Mouse (Mus musculus) bone marrow macrophage, adult 2 months (primary cell): Measurements from ENCODE around the gene Lsr. TPM values are rescaled to one million over a fixed set of nuclear protein-coding genes. Genes with fewer than 3 reads are reported as not detected.
A peak's percentile ranks its signal among the peaks of the same experiment; 100 is the strongest.

Experiments used
- H3K27ac ChIP-seq: 2 replicates; pipeline ENCODE4 v1.5.1; 2012; ENCODE audit warnings: low read depth, low read length; ENCODE audit not compliant: insufficient read depth
- H3K4me1 ChIP-seq: 2 replicates; pipeline ENCODE4 v1.6.1; 2012; ENCODE audit warnings: low read length; ENCODE audit not compliant: control insufficient read depth, insufficient read depth
- H3K4me3 ChIP-seq: 2 replicates; pipeline ENCODE4 v1.5.1; 2012; ENCODE audit warnings: mild to moderate bottlenecking, low read length, moderate library complexity; ENCODE audit not compliant: insufficient read depth
- CTCF ChIP-seq: IDR thresholded peaks from 2 replicates; pipeline ENCODE4 v1.5.1; 2012; ENCODE audit warnings: low read depth, mild to moderate bottlenecking, low read length, moderate library complexity
- POLR2A ChIP-seq: IDR thresholded peaks from 2 replicates; pipeline ENCODE4 v1.6.1; 2012; ENCODE audit warnings: mild to moderate bottlenecking, low read depth, low read length, borderline replicate concordance
- polyA plus RNA-seq: library from polyadenylated mRNA; stranded (reverse); fragments of >200 nt; gene quantifications from 2 replicates; pipeline ENCODE4 v1.2.4, GENCODE M21; 2012; ENCODE audit not compliant: missing spikeins, insufficient read depth, insufficient read length

Gene Lsr
- polyA plus RNA-seq, 1 experiment, result 29.2 TPM

DNA sequence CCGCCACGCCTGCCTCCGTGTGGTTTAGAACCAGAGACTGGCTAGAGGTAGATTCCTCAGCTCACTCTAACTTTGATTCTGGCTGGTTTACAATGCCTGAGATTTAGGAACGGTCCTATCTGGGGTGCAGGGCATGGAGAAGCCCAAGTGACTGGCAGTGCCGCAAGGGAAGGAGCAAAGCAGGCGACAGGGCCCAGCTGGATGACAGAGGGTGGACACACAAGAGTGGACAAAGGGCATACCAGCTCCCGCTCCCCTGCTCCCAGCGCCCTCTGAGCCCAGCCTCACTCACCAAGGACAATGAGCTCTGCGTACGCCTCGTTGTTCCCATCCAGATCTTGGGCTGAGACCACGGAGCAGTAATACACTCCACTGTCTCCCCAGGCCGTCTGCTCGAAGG lies 7.6 kb downstream of the Lsr start:
- TF ChIP-seq POLR2A, result no peak
- no peak for TF ChIP-seq CTCF
- peaks cover 6% of the 10 kb centered on the region; the same call in 1 of the 2 replicates for H3K4me1 ChIP-seq
- H3K27ac ChIP-seq, result no peak overlapping the region
- no peak overlapping the region for H3K4me3 ChIP-seq

DNA sequence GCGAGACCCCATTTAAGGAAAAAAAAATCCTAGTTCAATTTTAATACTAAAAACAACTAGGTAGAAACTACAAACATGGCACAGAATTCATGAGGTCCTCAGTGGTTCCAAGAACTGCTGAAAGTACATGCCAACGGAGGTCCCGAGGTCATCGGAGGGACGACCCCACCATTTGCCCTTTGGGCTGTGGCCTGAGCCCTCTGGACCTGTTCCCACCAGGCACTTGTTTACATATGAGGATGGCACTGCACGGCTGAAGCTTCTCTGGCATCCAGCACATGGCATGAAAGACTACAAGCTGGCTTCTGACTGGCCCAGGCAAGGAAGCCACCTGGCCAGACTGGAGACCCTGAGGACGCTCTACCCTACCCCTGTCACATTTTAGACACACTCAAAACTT lies 8.9 kb downstream of the Lsr start:
- Histone ChIP-seq H3K27ac (no peak overlapping the region), H3K4me3 (no peak overlapping the region), H3K4me1 (peaks cover 6% of the 10 kb centered on the region; the same call in 1 of the 2 replicates)
- TF ChIP-seq POLR2A (no peak), CTCF (no peak)

DNA sequence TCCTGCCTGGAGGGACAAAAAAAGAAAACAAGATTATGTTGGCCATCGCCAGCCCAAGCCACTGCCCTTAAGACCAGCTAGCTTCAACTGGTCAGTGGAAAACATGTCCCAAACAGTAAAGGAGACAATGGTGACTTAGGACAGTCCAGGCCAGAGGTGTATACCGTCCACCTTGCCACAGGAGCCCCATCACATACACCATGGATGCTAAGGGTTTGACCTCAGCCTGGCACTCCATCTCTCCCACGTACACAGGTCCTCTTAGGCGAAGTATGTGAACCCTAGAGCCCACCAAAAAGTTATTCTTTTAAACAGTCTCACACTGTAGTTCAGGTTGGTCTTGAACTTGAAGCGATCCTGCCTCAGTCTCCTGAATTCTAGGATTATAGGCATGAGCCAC lies 10.4 kb downstream of the Lsr start:
- no peak for TF ChIP-seq CTCF
- TF ChIP-seq POLR2A, result no peak
- Histone ChIP-seq H3K27ac (no peak overlapping the region), H3K4me1 (peaks cover 12% of the 10 kb centered on the region; the same call in 1 of the 2 replicates), H3K4me3 (no peak overlapping the region)

DNA sequence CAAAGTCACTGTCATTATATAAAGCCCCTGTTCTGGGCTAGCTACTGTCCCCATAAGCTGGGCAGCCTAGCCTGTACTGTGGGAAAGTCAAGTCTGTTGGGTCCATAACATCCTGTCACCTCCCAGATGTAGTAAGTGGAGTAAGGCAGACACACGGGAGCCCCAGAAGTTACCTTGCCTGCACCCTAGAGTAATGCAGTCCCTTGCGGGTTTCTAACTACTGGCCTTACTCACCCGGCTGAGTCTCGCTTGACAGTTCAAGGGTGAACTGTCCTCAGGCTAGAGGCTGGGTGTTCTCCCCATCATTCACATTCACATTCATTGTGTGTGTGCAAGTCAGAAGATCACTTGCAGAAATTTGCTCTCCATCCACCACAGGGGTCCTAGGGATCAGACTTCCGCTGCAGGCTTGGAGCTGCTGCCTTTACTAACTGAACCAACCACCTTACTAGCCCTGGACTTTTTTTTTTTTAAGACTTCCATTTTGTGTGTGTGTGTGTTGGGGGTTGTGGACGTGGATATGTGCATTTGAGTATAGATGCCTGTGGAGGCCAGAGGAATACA lies 13.4 kb downstream of the Lsr start:
- Histone ChIP-seq H3K4me3 (no peak overlapping the region), H3K27ac (no peak overlapping the region), H3K4me1 (peaks cover 13% of the 10 kb centered on the region)
- TF ChIP-seq POLR2A, result no peak

DNA sequence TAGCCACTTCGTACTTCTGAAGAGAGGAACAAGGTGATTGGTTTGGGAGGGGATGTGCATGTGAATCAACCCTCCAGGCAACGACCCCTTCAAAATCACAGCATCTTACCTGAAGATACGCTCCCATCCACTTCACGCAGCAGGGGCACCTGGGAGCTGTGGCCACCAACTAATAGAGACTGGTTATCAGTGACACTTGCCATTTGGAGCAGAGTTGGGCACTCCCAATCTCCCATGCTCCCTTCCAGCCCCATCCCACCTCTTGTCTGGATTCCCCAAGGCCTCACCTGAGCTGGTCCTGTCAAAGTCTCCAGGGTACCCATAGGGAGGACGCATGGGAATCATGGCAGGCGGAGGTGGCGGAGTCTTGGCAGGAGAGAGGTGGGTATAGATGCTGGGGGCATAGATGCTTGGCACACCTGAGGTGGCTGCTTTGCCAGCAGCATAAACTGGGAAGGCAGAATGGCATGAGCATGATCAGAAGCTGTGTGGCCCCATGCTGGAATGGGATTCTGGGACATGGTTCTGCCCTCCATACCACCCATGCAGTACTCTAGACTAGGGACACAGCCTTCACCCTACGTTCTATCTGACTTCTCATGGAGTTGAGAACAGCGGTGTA lies 14.3 kb downstream of the Lsr start:
- H3K27ac ChIP-seq, result no peak overlapping the region
- no peak overlapping the region for H3K4me3 ChIP-seq
- H3K4me1 ChIP-seq, result peaks cover 22% of the 10 kb centered on the region
- TF ChIP-seq CTCF (no peak), POLR2A (no peak)

DNA sequence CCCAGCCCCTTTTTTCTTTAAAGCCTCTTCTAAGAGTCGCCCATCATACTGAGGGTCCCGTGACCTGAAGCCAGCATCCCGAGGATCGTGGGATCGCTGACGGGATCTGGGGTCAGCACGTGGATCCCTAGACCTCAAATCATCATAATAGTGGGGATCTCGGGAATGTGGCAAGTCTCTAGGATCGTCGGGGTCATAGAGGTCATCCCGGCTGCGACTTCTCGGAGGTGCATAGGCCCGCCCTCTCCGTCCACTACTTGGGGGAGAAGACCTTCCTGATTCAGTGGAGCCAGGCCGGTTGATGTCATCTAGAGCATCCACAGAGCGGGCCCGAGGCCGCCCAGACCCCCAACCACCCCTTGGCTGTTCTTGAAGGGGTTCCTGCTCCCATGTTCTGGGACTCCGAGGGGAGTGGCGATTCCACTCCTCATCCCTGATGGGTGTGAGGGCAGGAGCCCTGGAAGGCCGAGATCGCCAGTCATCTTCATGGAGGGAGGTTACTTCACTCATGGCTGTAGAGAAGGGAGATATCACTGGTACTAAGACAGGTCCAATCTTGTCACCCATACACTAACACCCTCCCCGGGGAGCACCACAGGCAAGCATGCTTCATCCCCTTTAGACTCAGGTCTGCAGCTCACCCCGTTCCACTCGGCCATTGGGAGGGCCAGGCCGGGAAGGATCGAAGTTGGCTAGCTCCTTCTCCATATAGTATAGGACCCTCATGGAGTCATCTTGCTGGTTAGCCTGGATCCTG lies 15.0 kb downstream of the Lsr start:
- no peak overlapping the region for H3K27ac ChIP-seq
- H3K4me3 ChIP-seq, result peak overlapping the region; percentile 89
- no peak for TF ChIP-seq CTCF
- TF ChIP-seq POLR2A, result no peak
- peaks cover 26% of the 10 kb centered on the region for H3K4me1 ChIP-seq

DNA sequence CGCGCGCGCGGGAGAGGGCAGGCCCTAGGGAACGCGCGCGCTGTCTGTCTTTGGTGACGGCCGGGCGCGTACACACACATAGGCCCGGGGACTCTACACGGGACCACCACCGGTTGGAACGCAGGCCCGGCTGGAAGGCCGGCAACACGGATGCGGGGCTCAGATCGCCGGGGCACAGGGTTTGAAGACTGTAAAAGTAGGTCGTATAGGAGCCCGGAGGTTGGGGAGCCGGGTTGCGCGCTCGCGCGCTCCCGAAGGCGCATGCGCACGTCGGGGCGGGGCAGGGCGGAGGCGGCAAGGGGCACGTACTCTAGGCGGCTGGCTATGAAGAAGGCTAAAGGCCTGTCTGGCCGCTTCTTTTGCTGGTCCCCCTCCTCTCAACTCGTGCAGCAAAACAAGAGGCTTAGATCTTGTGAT lies 15.9 kb downstream of the Lsr start:
- H3K4me3 ChIP-seq, result peak overlapping the region; percentile 89
- H3K27ac ChIP-seq, result peak overlapping the region; percentile 91
- no peak for TF ChIP-seq POLR2A
- TF ChIP-seq CTCF, result no peak
- peaks cover 32% of the 10 kb centered on the region for H3K4me1 ChIP-seq

DNA sequence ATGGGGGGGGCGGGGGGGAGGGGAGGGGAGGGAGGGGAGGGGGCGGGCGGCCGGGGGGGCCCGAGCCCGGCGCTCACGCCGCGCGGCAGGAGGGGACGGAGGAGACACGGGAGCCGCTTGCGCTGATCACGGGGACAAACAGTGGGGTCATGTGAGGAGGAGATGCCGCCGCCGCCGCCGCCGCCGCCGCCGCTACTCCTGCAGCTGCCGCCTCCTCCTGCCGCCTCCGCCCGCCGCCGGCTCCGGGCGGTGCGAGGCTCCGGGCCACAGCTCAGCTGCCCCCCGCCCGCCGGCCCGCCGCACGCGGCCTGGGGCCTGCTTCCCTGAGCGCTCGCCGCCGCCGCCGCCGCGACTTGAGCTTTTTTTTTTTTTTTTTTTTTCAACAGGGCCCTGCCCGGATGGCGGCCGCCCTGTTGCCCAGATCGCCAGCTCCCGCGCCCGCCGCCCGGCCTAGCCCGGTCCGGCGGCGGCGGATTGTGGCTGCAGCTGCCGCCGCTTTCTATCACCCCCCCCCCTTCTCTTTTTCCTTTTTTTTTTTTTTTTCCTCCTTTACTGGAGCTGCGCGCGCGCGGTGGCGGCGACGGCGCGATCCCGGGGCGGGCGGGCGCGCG lies 16.4 kb downstream of the Lsr start, which contains the start of gene Usf2:
Usf2 (minus strand) TSS at position 48 of the 611 bp plus-strand sequence.
- H3K4me3 ChIP-seq, result peak within 1 kb of the TSS; percentile 89
- peaks cover 36% of the 10 kb centered on the region for H3K4me1 ChIP-seq

DNA sequence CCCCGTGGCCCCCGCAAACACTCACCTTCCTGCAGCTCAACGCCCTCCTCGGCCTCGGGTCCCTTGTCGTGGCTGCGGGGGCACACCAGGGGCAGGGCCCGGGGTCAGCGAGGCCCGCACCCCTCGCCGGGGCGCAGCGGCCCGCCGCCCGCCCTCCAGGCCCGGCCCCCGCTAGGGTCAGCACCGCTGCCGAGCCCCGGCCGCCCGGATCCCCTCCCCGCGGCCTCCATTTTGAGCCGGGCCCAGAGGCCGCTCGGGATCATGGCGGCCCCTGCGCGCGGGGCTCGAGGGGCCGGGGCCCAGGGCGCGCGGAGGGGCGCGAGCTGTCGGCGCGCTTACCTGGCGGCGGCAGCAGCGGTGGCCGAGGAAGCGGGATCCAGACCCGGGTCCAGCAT lies 16.9 kb downstream of the Lsr start:
- peaks cover 40% of the 10 kb centered on the region for H3K4me1 ChIP-seq
- TF ChIP-seq CTCF, result no peak
- TF ChIP-seq POLR2A, result no peak
- peak overlapping the region; percentile 84 for H3K4me3 ChIP-seq
- H3K27ac ChIP-seq, result peak overlapping the region; percentile 69

More for the DNA sequence above, 16.4 kb downstream of the Lsr start, which contains the start of gene Usf2:
- TF ChIP-seq CTCF (no peak), POLR2A (no peak)
- H3K27ac ChIP-seq, result peak within 1 kb of the TSS; percentile 91
